Mouse (Mus musculus) liver, embryonic 14.5 days (tissue): ENCODE measurements at regions not wholly inside any gene's neighbourhood (a gene's known extent, or its start where the extent isn't known, plus 50 kb on each side); places are given as distances from the start of the nearest gene placed in this dataset.

Experiments
- CTCF ChIP-seq: IDR thresholded peaks from 2 replicates; pipeline ENCODE4 v1.5.1; 2016; ENCODE audit warnings: antibody characterized with exemption, low read depth, control low read depth
- EP300 ChIP-seq: IDR thresholded peaks from 2 replicates; pipeline ENCODE4 v1.6.1; 2016; ENCODE audit warnings: antibody characterized with exemption, low read depth

DNA sequence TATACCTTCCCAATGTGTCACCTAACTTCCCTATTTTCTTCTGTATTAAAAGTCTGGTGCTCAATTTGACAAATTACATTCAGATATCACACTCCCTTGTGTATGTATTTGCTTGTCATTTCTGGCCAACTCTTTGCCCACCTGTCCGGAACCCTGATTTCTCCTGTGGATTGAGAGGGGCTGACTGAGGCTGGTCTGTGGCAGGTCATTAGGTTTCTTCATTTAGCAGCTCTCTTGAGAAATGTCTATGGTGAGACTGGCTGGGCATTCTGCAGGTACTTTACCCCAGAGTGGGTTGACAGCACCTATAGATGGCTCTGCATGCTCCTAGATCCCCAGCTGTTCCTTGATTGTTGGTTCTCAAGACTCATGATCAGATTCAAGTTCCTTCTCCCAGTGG lies 139.8 kb upstream of the Slc22a23 start:
- TF ChIP-seq CTCF (no peak), EP300 (no peak)
